Mouse (Mus musculus) 3134 (cell line): ENCODE measurements around the gene Ppm1h.
A peak's percentile ranks its signal among the peaks of the same experiment; 100 is the strongest.

Source experiments
- DNase-seq: peaks from one replicate; pipeline ENCODE4 v3.0.0-alpha.2; 2011; ENCODE audit warnings: low spot score; ENCODE audit not compliant: insufficient read length; ENCODE audit errors: extremely low read depth

Ppm1h gene

DNA sequence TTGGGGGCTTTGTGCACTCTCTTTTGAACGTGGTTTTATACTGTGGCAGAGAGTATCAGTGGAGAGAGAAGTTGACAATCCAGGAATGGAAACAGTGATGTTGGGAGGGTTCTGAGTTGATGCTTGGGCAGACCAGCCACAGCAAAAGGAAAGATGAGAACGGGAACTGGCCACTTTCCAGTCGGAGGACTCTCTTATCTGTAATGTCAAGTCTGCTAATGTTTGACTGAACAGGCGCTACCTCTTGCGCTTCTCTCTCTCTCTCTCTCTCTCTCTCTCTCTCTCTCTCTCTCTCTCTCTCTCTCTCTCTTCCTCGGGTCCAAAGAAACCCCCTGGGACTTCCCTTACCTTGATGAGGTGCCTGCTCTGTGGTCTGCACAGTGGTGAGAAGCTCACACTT, 176.0 kb downstream of the Ppm1h start:
- no peak for DNase-seq

DNA sequence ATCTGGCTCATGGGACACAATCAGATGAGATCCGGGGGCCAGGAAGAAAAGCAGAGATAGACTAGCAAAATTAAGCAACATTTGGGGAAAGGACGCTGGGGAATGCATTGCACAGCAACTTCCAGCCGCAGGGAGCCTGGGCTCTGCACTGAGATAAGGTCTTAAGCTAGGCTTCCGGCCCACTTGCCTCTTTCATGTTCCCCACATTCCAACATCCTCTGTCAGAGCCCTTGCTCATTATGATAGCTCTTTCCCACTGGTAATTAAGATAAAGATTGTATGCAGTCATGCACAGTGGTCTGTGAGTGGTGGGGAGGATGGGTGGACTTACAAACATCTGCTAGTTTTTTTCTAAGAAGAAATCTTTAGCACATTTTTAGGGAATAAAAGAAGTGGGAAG, 176.6 kb downstream of the Ppm1h start:
- DNase-seq, result no peak

DNA sequence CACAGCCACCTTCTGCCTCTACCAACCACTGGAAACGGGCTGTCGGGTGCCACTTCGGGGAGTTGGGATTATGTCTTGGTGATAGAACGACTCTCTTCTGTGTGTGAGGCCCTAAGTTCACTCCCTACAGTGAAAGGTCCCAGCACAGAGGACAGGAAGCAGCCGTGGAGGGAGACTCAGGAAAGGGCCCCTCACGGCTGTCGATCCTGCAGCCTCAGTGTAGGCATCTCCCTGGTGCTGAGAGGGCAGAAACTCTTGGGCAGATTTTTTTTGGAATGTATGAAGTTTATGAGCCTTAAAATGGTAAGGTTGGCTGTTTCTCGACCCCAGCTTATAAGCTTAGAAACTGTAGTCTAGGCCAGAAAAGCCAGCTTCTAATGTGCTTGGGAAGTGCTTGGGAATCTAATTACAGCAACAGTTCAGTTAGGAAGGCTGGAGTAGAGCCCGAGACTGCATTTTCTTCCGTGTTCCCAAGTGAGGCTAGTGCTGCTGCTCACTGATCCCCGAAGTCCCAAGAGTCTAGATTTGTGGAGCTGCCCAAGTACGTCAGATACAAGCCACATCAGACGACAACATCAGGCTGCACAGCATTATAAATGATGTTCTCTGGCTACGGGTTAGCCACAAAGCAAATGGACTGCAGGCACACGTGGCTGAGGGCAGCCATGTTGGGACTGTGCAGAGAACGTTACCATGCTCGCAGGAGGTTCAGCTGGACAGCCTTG, 177.6 kb downstream of the Ppm1h start:
- DNase-seq, result no peak

- DNase-seq, result no peak
These were observed 178.6 kb downstream of the Ppm1h start for GRCm38 (mm10) chr10:122857155-122857554.

- DNase-seq, result no peak
These were observed 180.5 kb downstream of the Ppm1h start for GRCm38 (mm10) chr10:122858904-122859641.

- no peak for DNase-seq
These were observed 181.1 kb downstream of the Ppm1h start for GRCm38 (mm10) chr10:122859642-122859997.

DNA sequence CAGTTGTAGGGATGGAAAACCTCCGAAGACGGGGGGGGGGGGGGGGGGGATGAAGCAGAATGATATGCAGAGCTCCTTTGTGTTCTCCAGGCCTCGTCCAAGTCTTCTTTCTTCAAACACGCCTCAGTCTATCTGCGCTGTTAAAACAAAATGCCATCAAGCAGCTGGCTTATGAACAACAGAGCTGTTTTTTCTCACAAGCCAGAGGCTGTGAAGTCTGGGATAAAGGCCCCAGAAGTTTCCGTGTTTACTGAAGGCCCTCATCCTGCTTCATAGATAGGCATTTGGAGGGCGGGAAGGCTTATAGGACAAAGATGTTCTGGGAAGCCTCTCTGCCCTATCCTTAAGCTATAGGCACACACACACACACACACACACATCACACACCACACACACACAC, 181.5 kb downstream of the Ppm1h start:
- no peak for DNase-seq

GRCm38 (mm10) chr10:122861696-122862385, 183.3 kb downstream of the Ppm1h start:
- no peak for DNase-seq

DNA sequence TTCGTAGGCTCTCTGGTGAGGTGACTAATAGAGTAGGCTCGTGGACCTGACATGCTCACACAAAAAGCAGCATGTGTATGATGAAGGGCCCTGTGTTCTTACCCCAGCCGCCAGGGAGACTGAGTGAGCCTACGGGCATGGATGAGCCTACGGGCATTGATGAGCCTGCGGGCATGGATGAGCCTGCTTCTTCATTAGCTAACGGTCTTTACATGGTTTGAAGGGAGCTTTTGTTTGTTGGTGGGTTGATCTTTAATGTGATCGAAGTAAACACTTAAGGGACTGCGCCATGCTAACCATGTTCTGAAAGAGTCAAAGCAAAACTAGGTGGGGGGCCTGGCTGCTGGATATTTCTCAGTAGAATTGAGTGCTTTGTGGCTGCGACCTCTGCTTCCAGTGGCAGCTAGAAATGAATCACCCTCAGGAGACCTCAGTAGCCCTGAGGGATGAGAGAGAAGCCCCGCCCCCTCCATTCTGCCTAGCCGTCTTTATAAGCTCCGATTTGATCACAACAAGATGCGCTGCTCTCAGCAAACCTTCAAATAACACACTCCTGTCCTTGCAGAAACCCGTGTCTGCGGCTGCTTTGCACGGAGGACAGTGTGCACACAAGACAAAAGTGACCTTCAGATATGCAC, 183.9 kb downstream of the Ppm1h start:
- no peak for DNase-seq

DNA sequence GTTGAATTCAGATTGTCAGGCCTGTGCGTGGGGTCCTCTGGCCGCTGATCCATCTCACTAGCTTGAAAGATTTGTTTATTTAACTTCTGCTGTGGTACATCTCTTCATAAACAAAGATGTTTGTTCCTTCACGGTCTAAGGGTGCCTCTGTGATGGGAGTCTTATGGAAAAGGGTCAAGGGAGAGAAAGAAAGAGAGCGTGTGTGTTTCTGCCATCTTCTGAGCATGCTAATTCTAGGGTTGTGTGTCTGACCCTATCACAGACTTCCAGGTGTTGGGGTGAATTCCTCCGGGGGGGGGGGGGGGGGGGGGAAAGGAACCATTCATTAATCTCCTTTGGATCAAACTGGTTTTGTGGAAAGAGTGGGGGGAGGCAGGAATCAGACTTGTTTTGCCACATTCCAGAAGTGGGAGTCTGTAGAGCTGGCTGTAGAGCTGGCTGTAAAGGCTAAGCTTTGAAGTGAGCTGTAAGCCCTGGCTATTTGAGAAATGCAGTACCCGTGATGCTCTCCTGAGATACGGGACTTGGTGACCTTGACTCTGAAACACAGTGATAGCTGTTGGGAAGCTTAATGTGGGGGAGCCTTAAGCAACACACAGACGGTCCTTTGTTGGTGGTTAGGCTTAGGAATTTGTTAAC, 191.4 kb downstream of the Ppm1h start:
- no peak for DNase-seq

- DNase-seq, result no peak
These were observed 192.4 kb downstream of the Ppm1h start for GRCm38 (mm10) chr10:122870848-122871494.

DNA sequence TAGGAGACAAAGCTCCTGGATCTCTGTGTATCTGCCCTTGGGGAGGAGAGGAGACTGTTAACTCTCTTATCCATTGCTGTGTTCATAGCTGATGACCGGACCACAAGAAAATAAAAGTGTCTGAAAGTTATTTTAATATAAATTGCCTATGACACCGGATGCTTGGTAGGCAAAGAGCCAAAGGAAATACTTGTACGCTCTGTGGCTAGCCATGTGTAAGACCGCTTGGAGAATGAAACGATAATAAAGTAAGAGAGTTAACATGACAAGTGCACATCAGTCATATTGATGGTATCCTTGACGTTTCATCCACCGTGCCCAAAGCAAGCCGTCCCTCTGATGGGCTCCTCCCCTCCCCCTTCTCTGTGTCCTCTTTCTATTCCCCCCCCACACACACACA, 194.2 kb downstream of the Ppm1h start:
- no peak for DNase-seq

- DNase-seq, result no peak
These were observed 198.4 kb downstream of the Ppm1h start for GRCm38 (mm10) chr10:122876964-122877363.

GRCm38 (mm10) chr10:122877436-122877835, 198.9 kb downstream of the Ppm1h start:
- DNase-seq, result no peak

DNA sequence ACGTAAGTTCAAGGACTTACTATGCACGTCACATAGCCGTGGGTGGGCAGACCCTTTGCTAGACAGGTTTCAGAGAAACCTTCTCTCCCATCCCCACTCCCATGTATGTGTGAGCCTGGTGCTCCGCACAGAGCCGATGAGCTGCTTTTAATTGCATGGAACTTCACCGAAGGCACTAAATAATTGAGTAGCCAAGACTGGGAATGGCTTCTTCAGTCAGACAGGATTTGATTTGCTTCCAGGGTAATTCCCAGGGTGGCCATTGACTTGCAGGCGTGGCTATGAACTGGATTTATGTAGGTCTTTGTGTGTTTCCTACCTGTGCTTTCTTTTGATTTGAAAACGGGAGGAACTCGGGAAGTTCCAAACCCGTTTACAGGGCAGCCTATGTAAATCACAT, 202.9 kb downstream of the Ppm1h start:
- no peak for DNase-seq

DNA sequence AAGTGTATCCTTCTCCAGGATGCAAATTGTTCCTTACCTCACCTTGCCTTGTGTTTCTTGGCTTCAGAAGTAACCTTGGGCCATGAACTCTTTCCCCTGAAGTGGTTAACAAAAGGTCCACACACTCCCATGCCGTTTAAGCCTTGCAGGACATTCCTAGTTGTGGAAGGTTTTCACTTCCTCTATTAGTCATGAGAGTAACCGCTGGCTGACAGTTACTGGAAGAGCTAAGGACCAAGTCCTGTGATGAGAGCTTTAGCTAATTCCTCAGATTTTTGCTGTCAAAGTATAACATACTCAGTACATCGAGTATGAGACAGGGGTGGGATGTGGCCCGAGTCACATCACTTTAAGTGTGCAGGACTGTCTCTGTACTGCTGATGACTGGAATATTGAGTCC, 204.1 kb downstream of the Ppm1h start:
- DNase-seq, result no peak

DNA sequence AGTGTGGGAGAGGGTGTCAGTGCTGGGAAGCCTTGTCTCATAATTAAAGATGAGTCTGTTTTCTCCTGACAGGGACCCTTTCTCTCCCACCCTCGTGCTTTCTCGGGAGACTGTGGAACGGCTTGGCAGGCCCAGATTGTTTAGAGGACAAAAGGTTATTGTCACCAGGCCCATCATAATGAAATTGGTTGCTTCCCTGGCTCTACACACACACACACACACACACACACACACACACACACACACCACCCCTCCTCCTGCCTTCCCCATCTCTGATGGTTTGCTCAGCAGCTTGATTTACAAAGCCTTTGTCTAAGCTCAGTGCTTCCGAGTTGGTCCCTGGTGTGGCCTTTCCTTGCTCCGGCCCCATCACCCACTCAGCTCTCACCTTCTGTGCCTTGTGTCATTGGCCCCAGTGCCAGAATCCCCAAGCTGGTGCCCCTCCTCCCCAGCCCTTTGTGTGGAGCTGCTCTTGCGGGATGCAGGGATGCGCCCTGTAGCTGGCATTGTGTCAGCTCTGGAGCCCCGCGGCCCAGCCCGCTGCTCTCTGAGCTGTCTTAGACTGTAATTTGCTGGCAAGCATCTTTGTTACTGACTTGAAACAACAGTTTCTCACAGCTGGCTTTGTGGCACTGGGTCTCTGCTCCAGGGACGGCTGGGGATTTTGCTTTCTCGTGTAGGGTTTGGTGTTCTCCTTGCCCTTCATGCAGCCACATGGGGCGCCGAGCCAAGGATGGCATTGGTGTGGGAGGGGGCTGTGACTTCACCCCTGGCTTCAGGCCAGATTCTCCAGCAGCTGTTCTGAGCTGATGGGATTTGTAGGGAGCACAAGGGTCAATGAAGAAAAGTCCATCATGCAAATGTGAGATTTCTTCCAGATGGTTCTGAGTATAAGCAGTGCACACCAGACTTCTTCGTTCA, 205.5 kb downstream of the Ppm1h start:
- peak; percentile 36 for DNase-seq

DNA sequence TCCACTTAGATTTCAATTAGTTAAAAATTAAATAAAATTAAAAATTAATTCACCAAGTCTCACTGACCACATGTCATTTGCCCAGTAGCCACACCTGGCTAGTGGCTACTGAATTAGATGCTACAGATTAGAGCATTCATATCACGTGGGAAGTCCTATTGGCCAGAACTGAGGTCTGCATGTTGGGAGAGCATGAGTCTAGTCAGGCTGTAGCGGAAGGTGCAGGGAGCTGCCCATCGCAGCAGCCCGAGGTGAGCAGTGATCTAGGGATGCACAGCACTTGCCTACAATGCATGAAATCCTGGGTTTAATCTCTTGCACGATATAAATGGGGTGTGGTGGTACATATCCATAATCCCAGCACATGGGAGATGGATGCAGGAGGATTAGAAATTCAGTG, 206.7 kb downstream of the Ppm1h start:
- DNase-seq, result no peak
